Mouse (Mus musculus) forebrain, embryonic 15.5 days (tissue): ENCODE measurements at regions not wholly inside any gene's neighbourhood (a gene's known extent, or its start where the extent isn't known, plus 50 kb on each side); places are given as distances from the start of the nearest gene placed in this dataset.

Experiments used
- ATAC-seq: fragments of 200-750 bp; cut with Nextera tagmentation; replicated peaks from 2 replicates; pipeline ENCODE4 v1.8.0; 2017; ENCODE audit warnings: mild to moderate bottlenecking, moderate TSS enrichment, moderate library complexity
- H3K27ac ChIP-seq: fragments of 300-500 bp; sonication (generic); replicated peaks from 2 replicates; pipeline ENCODE4 v1.5.1; 2015; ENCODE audit warnings: mild to moderate bottlenecking, inconsistent platforms
- H3K27me3 ChIP-seq: fragments of 300-500 bp; sonication (generic); 2 replicates; pipeline ENCODE4 v1.6.1; 2015; ENCODE audit warnings: inconsistent platforms
- H3K36me3 ChIP-seq: fragments of 300-500 bp; sonication (generic); 2 replicates; pipeline ENCODE4 v1.6.1; 2015; ENCODE audit warnings: mild to moderate bottlenecking, inconsistent platforms
- H3K4me1 ChIP-seq: fragments of 300-500 bp; sonication (generic); 2 replicates; pipeline ENCODE4 v1.6.1; 2015; ENCODE audit warnings: inconsistent platforms
- H3K4me2 ChIP-seq: fragments of 300-500 bp; sonication (generic); replicated peaks from 2 replicates; pipeline ENCODE4 v1.6.1; 2015; ENCODE audit warnings: mild to moderate bottlenecking, inconsistent platforms
- H3K4me3 ChIP-seq: fragments of 300-500 bp; sonication (generic); 2 replicates; pipeline ENCODE4 v1.5.1; 2015; ENCODE audit warnings: mild to moderate bottlenecking, inconsistent platforms
- H3K9ac ChIP-seq: fragments of 300-500 bp; sonication (generic); replicated peaks from 2 replicates; pipeline ENCODE4 v1.6.1; 2015; ENCODE audit warnings: mild to moderate bottlenecking, inconsistent platforms
- H3K9me3 ChIP-seq: fragments of 300-500 bp; sonication (generic); 2 replicates; pipeline ENCODE4 v1.6.1; 2016; ENCODE audit warnings: inconsistent platforms
- WGBS: fragments of 180-500 bp; shearing (Covaris S2); methylation state at CpG from one replicate; pipeline ENCODE4 v1.1.7; 2015; ENCODE audit warnings: mixed read lengths; 5-methylcytosine and 5-hydroxymethylcytosine counted together

- Histone ChIP-seq H3K27ac (no peak overlapping the region), H3K27me3 (no peaks in the 10 kb centered on the region), H3K36me3 (no peaks in the 10 kb centered on the region), H3K4me1 (peaks cover 2% of the 10 kb centered on the region), H3K4me2 (no peak overlapping the region), H3K4me3 (no peak overlapping the region), H3K9ac (no peak overlapping the region), H3K9me3 (no peaks in the 10 kb centered on the region)
- 90% methylated on average over 1 of the region's 1 CpGs for WGBS
- no peak for ATAC-seq
These were observed 312.7 kb downstream of the Sox4 start for GRCm38 (mm10) chr13:28640826-28641225.

DNA sequence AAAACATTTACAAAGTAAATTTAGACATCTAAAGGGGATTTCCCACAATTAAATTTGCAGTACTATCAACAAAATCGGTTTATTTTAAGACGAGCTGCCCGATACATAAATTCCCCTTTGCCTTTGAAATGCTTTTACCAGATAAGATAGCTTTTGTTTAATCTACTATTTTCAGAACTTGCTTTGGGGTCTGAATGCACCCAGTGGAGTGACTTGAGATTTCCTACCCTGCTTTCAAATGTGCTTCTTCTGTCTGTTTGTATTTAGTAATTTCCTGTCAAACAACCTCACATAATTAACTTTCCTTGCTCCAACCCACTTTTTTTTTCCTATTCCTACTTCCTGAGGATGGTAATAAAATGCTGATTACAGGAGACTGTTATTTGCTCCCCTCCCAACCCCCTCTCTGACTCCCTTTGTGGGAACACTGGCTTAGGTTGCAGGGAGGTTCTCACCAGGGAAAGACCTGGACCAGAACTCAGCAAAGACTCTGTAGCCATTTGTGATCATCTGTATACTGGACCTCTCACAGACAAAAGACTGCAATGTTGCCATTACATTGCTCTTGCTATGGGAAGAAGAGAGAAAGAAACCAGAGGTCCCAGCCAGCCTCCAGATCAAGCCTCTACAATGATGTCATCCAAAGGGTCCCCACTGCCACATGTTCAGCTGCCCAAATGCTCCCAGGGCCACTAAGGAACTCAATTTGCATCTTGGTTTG, 318.1 kb downstream of the Sox4 start:
- Histone ChIP-seq H3K4me2 (no peak overlapping the region), H3K9ac (no peak overlapping the region), H3K4me3 (no peak overlapping the region), H3K27ac (0 out of 2 replicates have a peak overlapping the region, but pooled peaks have one; percentile 19), H3K9me3 (no peaks in the 10 kb centered on the region), H3K27me3 (no peaks in the 10 kb centered on the region), H3K36me3 (no peaks in the 10 kb centered on the region), H3K4me1 (peaks cover 17% of the 10 kb centered on the region)
- no peak for ATAC-seq
- 83% methylated on average over 3 of the region's 3 CpGs for WGBS

DNA sequence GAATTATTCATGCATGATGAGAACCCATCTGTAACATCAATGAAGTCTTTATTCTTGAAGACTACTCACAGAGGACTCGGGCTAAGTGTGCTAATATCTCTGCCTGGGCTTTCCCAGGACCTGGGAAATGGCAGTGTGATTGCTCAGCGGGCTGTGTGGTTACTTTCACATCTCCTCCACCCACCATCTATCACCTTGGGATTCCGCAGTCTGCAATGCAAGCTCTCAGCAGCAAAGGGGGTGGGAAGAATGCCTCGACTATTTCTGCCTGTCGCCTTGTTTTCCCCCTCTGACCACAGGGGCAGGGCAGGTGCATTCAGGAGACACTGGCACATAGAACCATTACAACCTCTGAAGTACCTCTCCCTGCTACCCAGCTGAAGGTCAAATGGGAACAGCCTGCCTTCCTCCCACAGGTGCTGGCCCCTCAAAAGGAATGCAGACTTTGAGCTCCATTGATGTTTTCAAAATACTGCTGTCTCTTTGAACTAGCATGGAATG, 319.9 kb downstream of the Sox4 start:
- H3K4me2 ChIP-seq: no peak overlapping the region
- H3K27me3 ChIP-seq: no peaks in the 10 kb centered on the region
- peaks cover 30% of the 10 kb centered on the region for H3K4me1 ChIP-seq
- H3K27ac ChIP-seq: no peak overlapping the region
- WGBS: 22% methylated on average over 5 of the region's 5 CpGs
- H3K4me3 ChIP-seq: no peak overlapping the region
- H3K9ac ChIP-seq: no peak overlapping the region
- H3K36me3 ChIP-seq: no peaks in the 10 kb centered on the region
- no peaks in the 10 kb centered on the region for H3K9me3 ChIP-seq
- no peak for ATAC-seq

GRCm38 (mm10) chr13:28629431-28630331, 323.8 kb downstream of the Sox4 start:
- no peak overlapping the region for H3K9ac ChIP-seq
- peak; percentile 53; the same call in 1 of the 2 replicates for ATAC-seq

GRCm38 (mm10) chr13:28628751-28629150, 324.8 kb downstream of the Sox4 start:
- no peak overlapping the region for H3K4me3 ChIP-seq
- no peaks in the 10 kb centered on the region for H3K9me3 ChIP-seq
- WGBS: 56% methylated on average over 8 of the region's 8 CpGs
- peaks cover 21% of the 10 kb centered on the region for H3K4me1 ChIP-seq
- no peaks in the 10 kb centered on the region for H3K27me3 ChIP-seq
- no peak overlapping the region for H3K4me2 ChIP-seq
- H3K27ac ChIP-seq: no peak overlapping the region
- no peak overlapping the region for H3K9ac ChIP-seq
- no peaks in the 10 kb centered on the region for H3K36me3 ChIP-seq
- no peak for ATAC-seq

More at GRCm38 (mm10) chr13:28629431-28630331, 323.8 kb downstream of the Sox4 start:
- Histone ChIP-seq H3K27me3 (no peaks in the 10 kb centered on the region), H3K4me3 (no peak overlapping the region), H3K36me3 (no peaks in the 10 kb centered on the region), H3K27ac (peak overlapping the region; percentile 47), H3K9me3 (no peaks in the 10 kb centered on the region), H3K4me2 (no peak overlapping the region), H3K4me1 (peaks cover 23% of the 10 kb centered on the region)
- 35% methylated on average over 9 of the region's 9 CpGs for WGBS

- H3K9ac ChIP-seq: no peak overlapping the region
- no peak overlapping the region for H3K27ac ChIP-seq
- no peak overlapping the region for H3K4me3 ChIP-seq
- H3K36me3 ChIP-seq: no peaks in the 10 kb centered on the region
- no peaks in the 10 kb centered on the region for H3K27me3 ChIP-seq
- ATAC-seq: no peak
- H3K4me1 ChIP-seq: peaks cover 8% of the 10 kb centered on the region
- H3K9me3 ChIP-seq: no peaks in the 10 kb centered on the region
- H3K4me2 ChIP-seq: no peak overlapping the region
- WGBS: 58% methylated on average over 3 of the region's 3 CpGs
These were observed 334.6 kb downstream of the Sox4 start for GRCm38 (mm10) chr13:28618961-28619360.

GRCm38 (mm10) chr13:28617503-28617902, 336.0 kb downstream of the Sox4 start:
- no peak for ATAC-seq
- Histone ChIP-seq H3K4me2 (no peak overlapping the region), H3K27me3 (no peaks in the 10 kb centered on the region), H3K36me3 (no peaks in the 10 kb centered on the region), H3K9ac (no peak overlapping the region), H3K4me3 (no peak overlapping the region), H3K9me3 (no peaks in the 10 kb centered on the region), H3K4me1 (peaks cover 8% of the 10 kb centered on the region), H3K27ac (no peak overlapping the region)
- 90% methylated on average over 4 of the region's 4 CpGs for WGBS

DNA sequence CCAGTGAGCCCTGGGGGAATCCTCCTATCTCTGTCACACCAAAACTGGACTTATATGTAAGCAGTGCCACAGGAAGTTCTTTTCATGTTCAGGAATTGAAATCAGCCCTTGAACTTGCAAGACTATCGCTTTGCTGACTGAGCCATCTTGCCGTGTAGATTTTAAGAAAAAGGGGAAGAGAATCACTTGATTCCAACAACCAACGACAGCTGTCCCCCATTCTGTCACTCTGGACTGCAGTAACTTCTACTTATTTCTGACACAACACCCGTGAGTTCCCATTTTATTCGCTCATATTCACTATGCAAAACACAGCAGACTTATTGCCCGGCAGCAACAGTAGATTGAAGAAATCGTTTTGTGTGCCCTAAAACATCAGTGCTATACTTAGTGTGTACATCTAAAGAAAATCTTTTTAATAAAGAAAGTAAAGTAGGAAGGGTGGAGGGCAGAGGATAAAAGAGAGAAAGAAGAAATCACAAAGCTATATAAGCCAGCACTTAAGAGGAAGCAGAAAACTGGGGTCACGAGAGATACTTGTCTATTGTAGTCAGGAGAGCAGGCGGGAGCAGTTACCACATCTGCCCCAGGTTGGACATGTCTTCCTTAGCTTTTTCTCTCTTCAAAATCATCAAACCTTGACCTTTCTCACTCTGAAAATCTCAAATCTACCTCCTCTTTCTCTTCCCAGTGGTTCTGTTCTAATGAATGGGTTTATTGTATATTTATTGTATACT, 336.7 kb downstream of the Sox4 start:
- Histone ChIP-seq H3K4me3 (no peak overlapping the region), H3K27me3 (no peaks in the 10 kb centered on the region), H3K4me1 (peaks cover 8% of the 10 kb centered on the region), H3K27ac (no peak overlapping the region), H3K9me3 (no peaks in the 10 kb centered on the region), H3K4me2 (no peak overlapping the region), H3K36me3 (no peaks in the 10 kb centered on the region), H3K9ac (no peak overlapping the region)
- ATAC-seq: no peak
- 75% methylated on average over 9 of the region's 9 CpGs for WGBS

GRCm38 (mm10) chr13:28607551-28608114, 345.9 kb downstream of the Sox4 start:
- no peaks in the 10 kb centered on the region for H3K27me3 ChIP-seq

DNA sequence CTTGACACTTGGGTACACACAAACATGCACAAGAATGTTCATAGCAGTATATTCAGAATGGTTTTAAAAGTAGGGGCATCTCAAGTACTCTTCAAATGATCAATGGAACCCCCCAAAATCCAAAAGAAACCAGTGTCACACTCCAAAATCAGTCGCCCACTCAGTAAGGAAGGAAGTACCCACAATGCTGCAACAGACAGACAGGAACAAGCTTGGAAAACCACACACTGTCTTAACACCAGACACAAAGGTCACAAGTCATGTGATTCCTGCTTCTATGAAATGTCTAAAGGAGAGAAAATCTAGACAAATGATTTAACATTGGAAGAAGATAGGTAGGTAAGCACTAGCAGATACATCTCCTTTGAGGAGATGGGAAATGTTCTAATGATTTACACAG, 346.9 kb downstream of the Sox4 start:
- H3K4me2 ChIP-seq: no peak overlapping the region
- no peak overlapping the region for H3K4me3 ChIP-seq
- no peak overlapping the region for H3K9ac ChIP-seq
- peaks cover 16% of the 10 kb centered on the region for H3K4me1 ChIP-seq
- no peaks in the 10 kb centered on the region for H3K9me3 ChIP-seq
- H3K27me3 ChIP-seq: no peaks in the 10 kb centered on the region
- no peak for ATAC-seq
- no peaks in the 10 kb centered on the region for H3K36me3 ChIP-seq
- WGBS: 94% methylated on average over 1 of the region's 1 CpGs
- H3K27ac ChIP-seq: no peak overlapping the region

More at GRCm38 (mm10) chr13:28607551-28608114, 345.9 kb downstream of the Sox4 start:
- H3K4me3 ChIP-seq: no peak overlapping the region
- no peak overlapping the region for H3K4me2 ChIP-seq
- H3K9ac ChIP-seq: no peak overlapping the region
- H3K36me3 ChIP-seq: no peaks in the 10 kb centered on the region
- H3K4me1 ChIP-seq: peaks cover 16% of the 10 kb centered on the region
- H3K27ac ChIP-seq: peak overlapping the region; percentile 27; the same call in 1 of the 2 replicates
- no peaks in the 10 kb centered on the region for H3K9me3 ChIP-seq
- no peak for ATAC-seq
- WGBS: 62% methylated on average over 6 of the region's 6 CpGs

- H3K27ac ChIP-seq: no peak overlapping the region
- H3K4me1 ChIP-seq: peaks cover 16% of the 10 kb centered on the region
- 64% methylated on average over 1 of the region's 1 CpGs for WGBS
- no peak for ATAC-seq
- H3K4me3 ChIP-seq: no peak overlapping the region
- H3K9ac ChIP-seq: no peak overlapping the region
- no peaks in the 10 kb centered on the region for H3K36me3 ChIP-seq
- H3K4me2 ChIP-seq: no peak overlapping the region
- no peaks in the 10 kb centered on the region for H3K27me3 ChIP-seq
- no peaks in the 10 kb centered on the region for H3K9me3 ChIP-seq
These were observed 347.7 kb downstream of the Sox4 start for GRCm38 (mm10) chr13:28605833-28606232.
